Mouse (Mus musculus) hindlimb bud, embryonic 11.5 days (tissue): Measurements from ENCODE around the gene Fhl1.

Source experiments
- DNase-seq: peaks from one replicate; pipeline ENCODE4 v3.0.0-alpha.2; 2012; ENCODE audit warnings: low read depth, low spot score; ENCODE audit errors: extremely low spot score

The Fhl1 gene

DNA sequence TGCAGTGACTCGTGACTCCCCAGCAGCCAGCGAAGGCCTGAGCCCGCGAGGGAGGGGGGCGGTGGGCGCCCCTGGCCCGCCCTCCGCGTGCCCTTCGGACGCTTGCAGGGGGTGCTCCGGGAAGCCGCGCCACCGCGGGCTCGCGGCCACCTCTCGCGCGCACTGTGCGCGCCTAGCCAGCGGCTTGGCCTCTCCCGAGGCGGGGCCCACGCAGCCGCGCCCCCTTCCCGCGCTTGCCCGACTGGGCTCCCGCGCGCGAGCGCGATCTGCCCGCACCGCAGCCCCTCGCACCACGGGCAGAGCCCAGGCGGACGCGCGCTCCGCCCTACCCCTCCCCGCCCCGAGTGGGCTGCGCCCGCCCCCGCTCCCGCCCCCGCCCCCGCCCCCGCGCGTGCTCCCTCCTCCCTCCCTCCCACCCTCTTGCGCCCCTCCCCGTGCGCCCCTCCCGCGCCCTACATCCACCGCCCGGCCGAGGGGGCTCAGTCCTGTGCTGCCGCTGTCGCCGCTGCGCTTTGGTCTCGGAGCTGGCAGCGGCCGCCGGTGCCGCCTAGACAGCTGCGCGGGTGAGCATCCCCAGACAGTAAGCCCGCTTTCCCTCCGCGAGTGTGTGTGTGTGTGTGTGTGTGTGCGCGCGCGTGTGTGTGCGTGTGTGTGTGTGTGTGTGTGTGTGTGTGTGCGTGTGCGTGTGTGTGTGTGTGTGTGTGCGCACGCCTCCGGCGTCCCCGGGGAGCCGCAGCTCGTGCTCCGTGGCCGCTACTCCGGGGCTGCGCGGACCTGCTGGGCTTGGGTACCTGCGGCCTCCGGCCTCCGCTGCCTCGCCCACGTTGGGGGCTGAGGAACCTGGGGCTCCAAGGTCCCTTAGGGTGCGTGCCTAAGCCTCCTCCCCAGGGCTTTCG is at the start of gene Fhl1:
Gene Fhl1 (plus strand): TSS at position 482 of the 896 bp plus-strand sequence.
- no peak for DNase-seq

DNA sequence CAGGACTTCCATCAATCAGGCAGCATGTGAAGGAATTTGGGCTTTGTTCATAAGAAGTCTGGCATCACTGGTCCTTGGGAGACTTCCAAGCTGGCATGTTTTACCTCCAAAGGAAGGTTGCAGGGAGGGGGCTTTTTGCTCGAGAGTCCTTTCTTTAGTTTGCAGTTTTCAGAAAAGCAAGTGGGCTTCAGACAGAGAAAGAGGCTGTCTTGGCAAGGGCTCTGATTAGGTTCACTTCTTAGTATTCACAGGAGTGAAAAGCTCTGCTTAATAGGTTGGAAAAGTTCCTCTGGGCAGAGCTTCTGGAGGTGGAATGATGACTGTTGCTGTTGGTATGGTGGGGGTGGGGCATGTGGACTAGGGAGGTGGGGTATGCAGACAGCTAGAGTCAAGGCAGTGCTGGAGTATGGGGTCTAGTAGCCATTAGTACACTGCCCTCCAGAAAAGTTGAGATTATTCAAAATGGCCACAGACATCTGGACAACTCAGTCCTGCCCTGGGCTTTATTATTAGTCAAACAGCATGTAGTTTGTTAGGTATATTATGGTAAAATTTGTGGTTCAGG is 49.3 kb upstream of the Fhl1 start:
- no peak for DNase-seq

DNA sequence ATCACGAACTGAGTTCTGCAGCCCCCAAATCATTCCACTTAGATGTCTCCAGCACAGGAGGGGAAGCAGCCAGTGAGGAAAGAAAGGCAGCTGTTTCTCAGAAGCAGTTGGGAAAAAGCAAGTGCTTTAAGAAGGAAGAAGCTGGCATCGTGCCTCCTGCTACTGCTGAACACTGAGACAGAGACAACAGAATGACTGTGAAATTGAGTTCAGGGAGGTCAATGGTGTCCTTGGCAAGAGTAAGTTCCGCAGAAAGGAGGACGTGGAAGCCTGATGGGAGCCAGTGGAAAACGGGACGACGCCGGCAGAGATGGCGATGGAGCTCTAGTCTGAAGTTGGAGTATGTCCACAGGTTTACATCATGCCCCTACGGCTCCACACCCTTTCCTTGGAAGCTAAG is 48.1 kb upstream of the Fhl1 start:
- no peak for DNase-seq

DNA sequence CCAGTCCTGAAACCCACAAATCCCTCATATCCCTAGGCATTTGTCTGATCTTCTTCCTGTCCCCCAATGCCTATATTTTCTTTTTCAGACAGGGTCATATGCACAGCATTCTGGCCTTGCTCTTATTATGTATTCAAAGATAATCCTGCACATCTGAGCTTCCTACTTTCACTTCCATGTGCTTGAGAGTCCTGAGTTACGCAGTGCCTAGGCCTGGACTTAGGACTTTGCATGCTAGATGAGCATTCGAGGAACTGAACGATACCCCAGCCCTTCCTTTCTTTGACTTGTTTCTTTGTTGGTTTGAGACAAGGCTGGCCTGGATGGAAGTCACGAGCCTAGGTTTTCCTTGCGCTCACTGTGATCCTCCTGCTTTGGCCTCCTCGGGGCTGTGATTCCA is 39.0 kb upstream of the Fhl1 start:
- no peak for DNase-seq

DNA sequence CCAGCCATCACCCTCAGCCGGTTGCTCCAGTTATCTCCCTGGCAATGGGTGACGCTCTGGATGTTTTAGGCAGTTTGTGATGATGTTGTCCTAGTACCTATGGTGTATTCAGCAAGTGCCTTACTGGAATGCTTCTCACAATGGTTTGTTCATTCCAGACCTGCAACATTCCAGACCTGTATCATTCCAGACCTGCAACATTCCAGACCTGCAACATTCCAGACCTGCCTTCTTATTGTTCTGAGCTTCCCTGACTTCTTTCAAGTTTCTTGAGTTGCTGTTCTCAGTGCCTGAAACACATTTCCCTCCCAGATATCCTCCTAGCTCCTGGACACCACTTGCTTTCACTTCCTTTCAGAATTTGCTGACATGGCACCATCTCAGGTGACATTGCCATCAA is 37.0 kb upstream of the Fhl1 start:
- no peak for DNase-seq

DNA sequence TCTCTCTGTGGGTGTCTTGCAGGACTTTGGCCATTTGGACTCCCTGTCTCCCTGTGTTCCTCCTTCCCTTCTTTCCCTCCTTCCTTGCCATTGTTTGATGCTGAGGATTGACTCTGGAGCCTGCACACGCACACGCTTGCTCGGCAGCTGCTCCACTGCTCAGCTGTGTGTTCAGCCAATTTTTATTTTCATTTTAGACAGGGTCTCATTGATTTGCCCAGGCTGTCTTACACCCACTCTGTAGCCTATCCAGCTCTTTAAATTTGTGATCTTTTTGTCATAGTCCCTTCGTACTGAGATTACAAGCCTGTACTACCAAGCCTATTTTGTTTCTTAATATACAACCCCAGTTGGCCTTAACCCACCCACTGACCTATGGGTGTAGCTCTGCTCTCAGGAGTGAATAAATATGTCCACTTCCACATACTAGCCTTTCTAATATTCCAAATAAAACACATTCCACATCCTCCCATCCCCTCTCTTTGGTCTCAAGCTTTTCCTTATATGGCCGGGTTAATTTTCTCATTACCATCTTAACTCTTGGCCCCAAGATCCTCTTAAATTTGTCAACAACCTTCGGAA is 34.3 kb upstream of the Fhl1 start:
- DNase-seq, result no peak

DNA sequence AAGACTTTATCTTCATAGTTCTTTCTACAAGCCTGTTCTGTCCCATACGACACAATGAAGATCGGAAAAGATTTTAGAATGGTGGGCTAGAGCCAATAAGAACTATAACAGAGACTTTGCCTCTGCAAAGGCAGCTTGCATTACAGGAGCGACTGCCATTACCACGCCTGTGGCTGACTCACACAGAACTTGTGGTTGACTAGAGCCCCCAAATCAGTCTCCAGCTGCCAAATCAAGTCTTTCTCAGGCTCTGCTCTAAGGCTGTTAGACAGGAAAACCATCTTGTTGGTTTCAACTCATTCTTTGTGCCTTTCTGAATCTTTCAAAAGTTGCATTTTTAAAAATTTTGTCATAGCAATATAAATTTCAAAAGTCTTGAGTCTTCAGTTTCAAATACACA is 33.7 kb upstream of the Fhl1 start:
- no peak for DNase-seq

DNA sequence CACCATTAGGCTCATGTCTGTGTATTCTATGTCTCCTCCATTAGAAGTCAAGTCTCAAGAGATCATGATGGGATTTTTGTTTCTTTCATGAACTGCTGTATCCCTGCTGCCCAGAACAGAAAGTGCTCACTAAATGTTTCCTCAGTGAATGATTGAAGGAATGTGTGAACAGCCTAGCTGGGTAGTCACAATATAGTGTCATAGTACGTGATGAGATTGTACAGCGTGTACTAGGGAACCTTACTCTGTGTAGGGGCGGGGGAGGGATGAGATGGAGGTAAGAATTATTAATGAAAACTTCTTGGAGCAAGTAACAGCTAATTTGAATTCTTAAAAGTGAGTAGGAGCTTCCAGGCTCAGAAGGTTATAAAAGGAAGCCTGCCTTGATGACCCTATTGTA is 30.3 kb upstream of the Fhl1 start:
- no peak for DNase-seq

DNA sequence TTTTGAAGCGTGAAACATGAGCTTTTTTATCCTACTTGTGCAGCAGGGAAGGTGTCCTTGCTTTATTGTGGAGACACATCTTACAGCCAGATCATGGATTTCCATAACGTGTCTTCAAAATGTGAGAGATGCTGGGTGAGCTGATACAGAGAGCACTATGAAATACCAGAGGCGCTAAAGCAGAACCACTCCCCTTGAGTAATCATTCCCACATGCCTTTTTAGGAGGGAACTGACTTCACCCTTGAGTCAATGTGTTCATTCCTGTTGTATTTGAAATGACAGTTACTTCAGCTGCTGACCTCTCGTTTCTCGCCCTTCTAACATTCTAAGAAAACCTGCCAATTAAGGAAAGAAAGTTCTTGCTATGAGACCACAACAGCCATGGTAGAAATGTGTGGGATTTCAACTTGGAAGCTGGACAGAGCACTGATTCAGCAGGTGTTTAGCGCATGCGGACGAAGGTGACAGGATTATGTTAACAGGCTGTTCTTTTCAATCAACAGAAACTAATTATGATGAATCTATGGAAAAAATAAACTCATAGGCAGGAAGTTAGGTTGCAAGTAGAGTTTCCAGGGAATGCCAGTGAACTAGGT is 27.5 kb upstream of the Fhl1 start:
- no peak for DNase-seq

DNA sequence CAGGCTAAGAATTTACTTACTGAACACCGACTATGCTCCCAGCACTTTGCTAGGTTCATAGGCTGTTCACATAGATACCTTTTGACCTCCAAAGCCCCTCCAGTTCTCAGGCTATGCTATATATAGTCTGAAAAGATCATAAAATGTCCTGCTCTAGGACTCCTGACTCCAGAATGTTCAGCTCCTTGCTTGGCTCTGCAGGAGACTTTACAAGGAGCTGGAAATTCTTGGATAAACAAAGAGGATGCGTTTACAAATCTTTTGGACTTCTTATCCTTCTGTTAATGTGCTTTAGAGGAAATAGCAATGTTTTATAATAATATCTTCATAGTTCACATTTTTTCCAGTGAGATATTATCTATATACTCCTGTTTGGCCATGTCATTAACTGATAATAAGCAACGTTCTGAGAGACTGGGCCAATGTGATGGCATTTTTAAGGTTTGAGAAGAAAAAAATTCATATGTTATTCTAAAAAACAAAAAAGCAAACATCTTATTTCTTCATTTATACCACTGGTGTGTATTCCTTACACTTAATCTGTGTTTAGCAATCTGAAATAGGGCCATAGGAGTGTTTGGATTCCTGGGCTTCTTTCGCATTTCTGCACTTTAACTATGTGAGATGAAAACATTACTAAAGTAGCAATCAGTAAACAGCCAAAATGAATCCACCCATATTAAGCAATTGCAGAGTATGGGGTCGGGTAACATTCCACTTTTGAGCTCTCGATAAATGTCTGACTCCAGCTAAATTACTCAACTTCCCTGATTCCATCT is 22.8 kb upstream of the Fhl1 start:
- DNase-seq, result no peak

DNA sequence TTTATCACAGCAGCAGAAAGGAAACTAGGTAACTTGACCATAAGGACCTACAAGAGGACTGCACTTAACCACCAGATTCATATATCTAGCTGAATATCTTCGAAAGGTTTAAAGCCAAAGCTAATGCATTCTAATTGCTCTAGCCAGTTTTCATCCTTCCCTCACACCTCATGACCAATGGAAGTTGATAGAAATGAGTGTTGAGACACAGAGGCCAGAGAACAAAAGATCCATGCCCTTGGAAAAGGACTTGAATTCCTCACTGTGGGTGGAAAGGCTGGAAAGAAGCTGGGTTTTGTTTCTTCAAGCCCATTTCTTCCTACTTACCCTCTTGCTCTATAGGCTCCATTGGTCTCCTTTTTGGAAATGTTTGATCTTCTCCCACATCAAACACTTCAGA is 21.1 kb upstream of the Fhl1 start:
- DNase-seq, result no peak

DNA sequence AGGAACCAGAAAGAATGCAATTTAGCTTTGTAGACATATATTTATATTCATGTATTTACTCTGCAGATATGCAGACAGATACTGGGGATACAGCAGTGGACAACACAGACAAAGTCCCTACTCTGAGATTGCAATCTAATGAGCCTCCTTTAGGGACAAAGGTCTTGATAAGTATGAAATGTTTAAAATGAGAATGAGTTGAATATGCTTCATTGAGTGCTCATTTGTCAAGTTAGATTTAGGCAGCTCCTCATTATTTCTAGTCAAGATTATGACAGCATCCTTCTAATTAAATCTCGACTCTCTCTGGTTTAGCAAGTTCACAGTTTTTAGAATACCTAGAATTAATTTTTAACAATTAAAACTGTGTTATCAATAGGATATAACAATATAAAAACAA is 18.9 kb upstream of the Fhl1 start:
- no peak for DNase-seq

DNA sequence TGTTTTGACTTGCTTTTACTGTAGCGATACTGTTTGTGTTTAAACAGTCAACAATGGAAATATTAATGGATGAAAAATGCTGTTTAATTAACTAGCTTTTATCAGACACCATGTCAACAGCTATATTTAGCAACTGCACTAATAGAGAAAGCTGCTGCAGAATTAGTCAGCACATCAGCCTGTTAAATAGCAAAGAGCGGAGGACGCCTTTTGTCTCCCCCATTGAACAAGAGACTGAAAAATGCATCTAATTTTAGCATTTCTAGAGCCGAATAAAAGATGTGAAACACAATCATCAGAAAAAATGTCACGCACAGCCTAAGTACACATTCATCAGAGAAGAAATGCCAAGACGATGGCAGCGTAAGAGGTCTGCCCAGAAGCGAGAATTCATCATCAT is 9.0 kb upstream of the Fhl1 start:
- DNase-seq, result no peak

DNA sequence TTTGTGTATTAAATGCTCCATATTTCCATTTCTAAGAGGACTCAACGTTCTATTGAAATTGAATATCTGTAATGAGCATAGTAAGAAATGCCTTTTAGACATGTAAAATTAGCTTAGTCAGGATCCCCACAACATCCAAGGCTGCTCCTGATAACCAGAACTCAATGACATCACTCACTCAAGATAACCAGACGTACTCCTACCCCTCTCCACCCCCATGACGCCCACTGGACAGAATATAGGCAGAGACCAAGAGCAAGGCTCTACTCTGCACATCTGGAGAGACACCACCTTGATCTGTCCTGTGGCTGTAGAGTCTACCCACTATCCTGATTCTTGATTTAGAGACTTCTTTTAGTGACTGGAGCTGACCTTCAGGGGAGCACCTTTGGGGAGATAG is 3.1 kb upstream of the Fhl1 start:
- no peak for DNase-seq

DNA sequence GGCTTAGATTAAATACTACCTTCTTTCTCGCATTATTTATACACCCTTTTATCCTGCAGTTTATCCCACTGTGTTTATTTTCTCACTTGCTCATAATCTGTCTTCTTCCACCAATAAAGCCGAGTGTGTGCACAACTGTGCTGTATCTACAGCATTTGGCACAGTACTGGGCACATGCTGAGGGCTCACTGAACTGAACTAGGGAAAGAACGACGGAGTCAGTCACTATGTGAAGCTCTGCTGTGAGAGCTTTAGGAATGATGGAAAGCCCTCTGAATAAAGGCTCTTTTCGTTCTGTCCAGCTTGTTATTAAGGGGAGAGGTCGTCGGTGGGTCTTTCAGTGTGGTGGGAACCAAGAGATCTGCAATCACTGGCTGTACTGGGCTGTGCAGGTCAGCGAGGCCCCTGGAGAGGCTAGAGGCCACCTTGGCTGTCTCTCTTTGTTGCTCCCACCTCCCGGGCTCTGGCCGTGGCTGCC is 720 bp upstream of the Fhl1 start:
- DNase-seq, result no peak

DNA sequence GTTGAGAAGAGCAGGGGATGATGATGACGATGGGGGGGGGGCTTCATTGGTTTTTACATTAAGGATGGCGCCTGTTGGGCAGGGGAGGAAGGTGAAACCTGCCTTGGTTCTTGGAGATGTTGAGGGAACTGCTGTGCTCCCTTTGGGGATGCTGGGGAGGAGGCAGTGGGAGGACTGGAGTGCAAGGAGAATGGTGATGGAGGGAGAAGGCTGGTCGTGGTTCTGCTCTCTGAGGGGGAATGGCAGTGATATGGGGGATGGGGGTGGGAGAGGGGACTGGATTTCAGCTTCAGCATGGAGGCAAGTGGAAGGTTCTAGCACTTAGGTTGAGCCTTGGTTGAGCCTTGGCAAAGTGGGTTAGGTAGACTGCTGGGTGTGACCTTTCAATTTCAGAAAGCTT is 814 bp downstream of the Fhl1 start:
- DNase-seq, result no peak

DNA sequence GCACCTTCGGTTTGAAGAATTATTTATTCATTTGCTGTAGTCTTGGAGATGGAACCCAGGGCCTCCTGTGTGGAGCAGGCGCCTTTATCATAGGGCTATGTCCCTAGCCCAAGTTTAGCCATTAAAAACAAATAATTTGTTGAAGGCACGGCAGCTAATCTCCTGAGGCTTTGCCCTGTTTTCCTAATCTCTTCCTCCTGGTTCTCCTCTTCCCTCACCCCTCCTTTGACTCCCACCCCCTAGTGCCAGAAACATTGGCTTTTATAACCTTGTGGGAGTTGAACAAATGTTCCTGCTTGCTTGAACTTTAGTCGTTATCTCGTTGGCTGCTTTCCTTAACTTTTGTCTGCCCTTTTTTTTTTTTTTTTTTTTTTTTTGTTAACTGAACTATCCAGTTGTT is 2.8 kb downstream of the Fhl1 start:
- DNase-seq, result no peak

DNA sequence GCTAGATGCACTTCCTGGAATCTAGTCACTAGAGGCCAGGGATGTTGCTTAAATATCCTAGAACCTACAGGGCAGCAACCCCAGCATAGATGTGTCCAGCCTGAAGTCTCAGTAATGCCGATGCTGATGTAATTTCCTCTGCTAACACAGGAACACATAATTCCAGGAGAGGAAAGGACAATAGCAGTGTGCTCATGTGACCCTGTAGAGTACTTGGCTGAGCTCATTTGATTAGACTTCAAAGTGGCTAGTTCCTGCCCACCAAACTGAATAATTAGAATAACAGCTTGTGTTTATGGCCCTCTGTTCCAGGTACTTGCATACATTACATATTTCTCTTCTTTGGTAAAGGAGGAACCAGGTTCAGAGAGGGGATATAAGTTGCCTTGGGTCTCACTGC is 4.6 kb downstream of the Fhl1 start:
- DNase-seq, result no peak

DNA sequence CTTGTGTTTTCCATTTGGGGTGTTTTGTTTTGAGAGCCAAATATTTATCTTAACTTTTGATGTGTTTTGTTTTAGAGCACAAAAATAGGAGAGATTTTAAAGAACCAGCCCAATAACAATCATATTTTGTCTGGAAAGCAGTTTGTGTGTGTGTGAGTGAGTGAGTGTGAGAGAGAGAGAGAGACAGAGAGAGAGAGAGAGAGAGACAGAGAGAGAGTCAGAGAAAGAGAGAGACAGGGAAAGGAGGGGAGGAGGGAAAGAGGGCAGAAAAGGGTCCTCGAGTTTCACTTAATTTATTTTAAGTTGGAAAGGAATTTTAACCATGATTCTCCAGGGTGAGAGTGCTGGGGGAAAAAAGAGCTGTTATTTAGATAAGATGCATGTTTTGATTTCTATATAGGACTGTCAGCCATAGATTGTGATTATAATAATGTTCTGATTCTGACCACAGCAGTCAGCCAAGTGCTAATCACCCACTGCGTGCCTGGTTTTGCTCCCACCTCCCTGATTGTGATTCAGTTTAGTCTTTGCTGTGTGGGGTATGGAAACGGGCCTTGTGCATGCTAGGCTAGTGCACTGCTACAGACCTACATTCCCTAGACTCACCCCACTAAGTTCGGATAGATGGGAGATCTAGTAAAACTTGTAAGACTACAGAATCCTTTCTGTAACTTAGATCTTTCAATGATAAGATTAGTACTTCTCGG is 6.4 kb downstream of the Fhl1 start:
- DNase-seq, result no peak

DNA sequence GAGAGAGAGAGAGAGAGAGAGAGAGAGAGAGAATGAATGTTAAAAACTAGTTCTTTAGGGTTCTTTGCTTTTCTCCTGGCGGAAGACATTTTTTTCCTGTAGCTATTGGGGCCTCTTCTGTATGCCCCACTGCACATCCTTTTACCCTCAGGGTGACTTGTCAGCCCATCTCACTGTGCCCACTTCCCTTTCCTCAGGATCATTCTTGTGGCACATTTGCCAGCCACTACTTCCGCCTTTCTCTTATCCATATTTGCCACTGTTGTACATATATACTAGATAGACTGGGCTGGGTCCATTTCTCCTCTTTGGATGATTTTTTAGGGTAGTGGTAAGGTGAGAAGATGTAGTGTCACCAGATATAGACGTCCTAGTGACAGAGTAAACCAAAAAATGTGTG is 9.8 kb downstream of the Fhl1 start:
- no peak for DNase-seq

DNA sequence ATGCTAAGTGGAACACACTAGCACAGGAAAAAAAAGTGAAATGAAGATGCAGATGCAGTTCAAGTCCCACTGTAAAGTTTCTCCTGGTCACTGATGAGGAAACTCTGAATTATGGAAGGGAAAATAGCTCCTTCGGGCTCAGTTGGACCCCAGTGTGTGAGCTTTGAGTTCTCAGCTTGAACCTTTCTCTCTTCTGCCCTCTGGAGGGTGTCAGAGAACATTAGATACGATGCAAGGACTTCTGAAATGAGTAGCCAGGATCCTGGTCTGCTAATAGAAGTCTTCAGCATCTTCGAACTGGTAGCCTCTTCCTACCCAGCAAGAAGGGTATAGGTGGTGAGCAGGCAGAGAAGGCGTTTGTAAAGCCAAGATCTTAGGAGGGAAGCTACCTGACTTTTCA is 19.9 kb downstream of the Fhl1 start:
- no peak for DNase-seq
